Mouse (Mus musculus) CH12.LX (cell line): ENCODE measurements around the gene Clpsl2. TPM values are rescaled to one million over a fixed set of nuclear protein-coding genes. Genes with fewer than 3 reads are reported as not detected.

Experiments
- DNase-seq: peaks from one replicate; pipeline ENCODE4 v3.0.0-alpha.2; 2013; ENCODE audit errors: extremely low read depth
- H3K27ac ChIP-seq: 2 replicates; pipeline ENCODE4 v1.5.1; 2012; ENCODE audit warnings: low read depth, mild to moderate bottlenecking, control low read depth, moderate library complexity; ENCODE audit not compliant: insufficient read depth
- H3K27me3 ChIP-seq: replicated peaks from 2 replicates; pipeline ENCODE3; 2012; ENCODE audit warnings: inconsistent platforms
- H3K36me3 ChIP-seq, 2 experiments: replicated peaks in 1 of 2; 2 replicates each; pipeline versions ENCODE3 to v1.6.1; 2012; ENCODE audit warnings: inconsistent platforms in 1 of 2, low read length in 1 of 2, mild to moderate bottlenecking in 1 of 2, mixed read lengths in 1 of 2, moderate library complexity in 1 of 2; ENCODE audit not compliant: control insufficient read depth in 1 of 2, insufficient read depth in 1 of 2
- H3K4me1 ChIP-seq, 2 experiments: 2 replicates each; pipeline ENCODE4 v1.6.1; 2012; ENCODE audit warnings: inconsistent platforms in 1 of 2, moderate library complexity in 1 of 2; ENCODE audit not compliant: insufficient read depth in 2 of 2, control insufficient read depth in 1 of 2
- H3K4me2 ChIP-seq: 2 replicates; pipeline ENCODE4 v1.6.1; 2012; ENCODE audit warnings: low read depth, mild to moderate bottlenecking, control low read depth; ENCODE audit not compliant: poor library complexity, insufficient read depth, severe bottlenecking
- H3K4me3 ChIP-seq, 3 experiments: fragments of 150-350 bp in 1 of 3; sonication (generic) in 1 of 3; replicated peaks in 1 of 3; 2 replicates each; pipeline versions ENCODE3 to v1.5.1; 2011 to 2012; ENCODE audit warnings: low read depth in 2 of 3, low read length in 2 of 3, mild to moderate bottlenecking in 2 of 3, moderate library complexity in 2 of 3, control low read depth in 1 of 3, improper control_type of control experiment in 1 of 3, inconsistent platforms in 1 of 3, mixed read lengths in 1 of 3; ENCODE audit not compliant: poor library complexity in 1 of 3
- H3K79me2 ChIP-seq: replicated peaks from 2 replicates; pipeline ENCODE4 v1.6.1; 2012; ENCODE audit warnings: mild to moderate bottlenecking, moderate library complexity; ENCODE audit not compliant: control insufficient read depth, poor library complexity, insufficient read depth, severe bottlenecking; ENCODE audit errors: extremely low read depth
- H3K9ac ChIP-seq: 2 replicates; pipeline ENCODE4 v1.6.1; 2012; ENCODE audit warnings: low read depth, mild to moderate bottlenecking, control low read depth, moderate library complexity; ENCODE audit not compliant: insufficient read depth
- H3K9me3 ChIP-seq: replicated peaks from 2 replicates; pipeline ENCODE3; 2012; ENCODE audit warnings: low read length, inconsistent platforms, mixed read lengths
- BHLHE40 ChIP-seq: IDR thresholded peaks from 2 replicates; pipeline ENCODE4 v1.6.1; 2011; ENCODE audit warnings: mild to moderate bottlenecking, low read depth, low read length, improper control_type of control experiment
- CHD1 ChIP-seq: IDR thresholded peaks from 2 replicates; pipeline ENCODE4 v1.6.1; 2012; ENCODE audit warnings: low read depth, low read length, improper control_type of control experiment, inconsistent platforms
- CTCF ChIP-seq, 2 experiments: IDR thresholded peaks in 1 of 2; conservative IDR thresholded peaks in 1 of 2; 2 replicates each; pipeline ENCODE4 v1.5.1; 2011 to 2012; ENCODE audit warnings: low read depth in 2 of 2, low read length in 2 of 2, improper control_type of control experiment in 1 of 2, inconsistent platforms in 1 of 2, mild to moderate bottlenecking in 1 of 2, moderate library complexity in 1 of 2
- E2F4 ChIP-seq: IDR thresholded peaks from 2 replicates; pipeline ENCODE4 v1.6.1; 2011; ENCODE audit warnings: low read depth, low read length, improper control_type of control experiment; ENCODE audit not compliant: insufficient replicate concordance
- ETS1 ChIP-seq: conservative IDR thresholded peaks from 2 replicates; pipeline ENCODE4 v1.6.1; 2012; ENCODE audit warnings: low read depth, mild to moderate bottlenecking, inconsistent platforms, low read length, improper control_type of control experiment, moderate library complexity
- GABPA ChIP-seq: IDR thresholded peaks from 2 replicates; pipeline ENCODE4 v1.6.1; 2012; ENCODE audit warnings: low read depth, low read length, improper control_type of control experiment, inconsistent platforms; ENCODE audit not compliant: insufficient replicate concordance
- JUN ChIP-seq: IDR thresholded peaks from 2 replicates; pipeline ENCODE4 v1.6.1; 2011; ENCODE audit warnings: low read depth, mild to moderate bottlenecking, low read length, improper control_type of control experiment, moderate library complexity; ENCODE audit not compliant: insufficient read depth
- MAFK ChIP-seq: IDR thresholded peaks from 2 replicates; pipeline ENCODE4 v1.6.1; 2011; ENCODE audit warnings: low read length, improper control_type of control experiment; ENCODE audit not compliant: insufficient replicate concordance
- MAX ChIP-seq: IDR thresholded peaks from 2 replicates; pipeline ENCODE4 v1.6.1; 2011; ENCODE audit warnings: low read length, improper control_type of control experiment
- MXI1 ChIP-seq: IDR thresholded peaks from 2 replicates; pipeline ENCODE4 v1.6.1; 2011; ENCODE audit warnings: mild to moderate bottlenecking, low read depth, low read length, improper control_type of control experiment
- MYC ChIP-seq: IDR thresholded peaks from 2 replicates; pipeline ENCODE4 v1.6.1; 2011; ENCODE audit warnings: low read depth, mild to moderate bottlenecking, improper control_type of control experiment, low read length
- NELFE ChIP-seq: IDR thresholded peaks from 2 replicates; pipeline ENCODE4 v1.6.1; 2011; ENCODE audit warnings: low read depth, low read length, improper control_type of control experiment
- NRF1 ChIP-seq: IDR thresholded peaks from 2 replicates; pipeline ENCODE4 v1.6.1; 2014; ENCODE audit warnings: low read depth, mild to moderate bottlenecking, inconsistent platforms, low read length, improper control_type of control experiment, moderate library complexity
- PAX5 ChIP-seq: IDR thresholded peaks from 2 replicates; pipeline ENCODE4 v1.6.1; 2012; ENCODE audit warnings: low read length, inconsistent platforms, mixed read lengths
- POLR2AphosphoS2 ChIP-seq: IDR thresholded peaks from 2 replicates; pipeline ENCODE4 v1.6.1; 2011; ENCODE audit warnings: low read depth, low read length, improper control_type of control experiment
- RAD21 ChIP-seq: IDR thresholded peaks from 2 replicates; pipeline ENCODE4 v1.6.1; 2011; ENCODE audit warnings: low read depth, mild to moderate bottlenecking, low read length, improper control_type of control experiment, moderate library complexity
- SIN3A ChIP-seq: IDR thresholded peaks from 2 replicates; pipeline ENCODE4 v1.6.1; 2012; ENCODE audit warnings: low read length, improper control_type of control experiment, inconsistent platforms
- SMC3 ChIP-seq: IDR thresholded peaks from 2 replicates; pipeline ENCODE4 v1.6.1; 2011; ENCODE audit warnings: low read depth, low read length, improper control_type of control experiment
- TBP ChIP-seq: conservative IDR thresholded peaks from 2 replicates; pipeline ENCODE4 v1.6.1; 2011; ENCODE audit warnings: low read depth, low read length, improper control_type of control experiment
- TCF12 ChIP-seq: IDR thresholded peaks from 2 replicates; pipeline ENCODE4 v1.6.1; 2014; ENCODE audit warnings: low read depth, mild to moderate bottlenecking, inconsistent platforms, low read length, improper control_type of control experiment
- UBTF ChIP-seq: IDR thresholded peaks from 2 replicates; pipeline ENCODE4 v1.6.1; 2012; ENCODE audit warnings: low read depth, mild to moderate bottlenecking, inconsistent platforms, low read length, improper control_type of control experiment, moderate library complexity
- USF1 ChIP-seq: IDR thresholded peaks from 2 replicates; pipeline ENCODE4 v1.6.1; 2014; ENCODE audit warnings: low read depth, mild to moderate bottlenecking, inconsistent platforms, low read length, improper control_type of control experiment
- USF2 ChIP-seq: conservative IDR thresholded peaks from 2 replicates; pipeline ENCODE4 v1.6.1; 2011; ENCODE audit warnings: low read depth, low read length, improper control_type of control experiment
- ZMIZ1 ChIP-seq: IDR thresholded peaks from 2 replicates; pipeline ENCODE4 v1.6.1; 2012; ENCODE audit warnings: low read depth, mild to moderate bottlenecking, inconsistent platforms, low read length, improper control_type of control experiment
- ZNF384 ChIP-seq: IDR thresholded peaks from 2 replicates; pipeline ENCODE4 v1.6.1; 2012; ENCODE audit warnings: low read depth, low read length, improper control_type of control experiment, inconsistent platforms
- dilution Hi-C: fragments of 300-500 bp; cut with MboI; formaldehyde crosslinking; loops from 2 replicates; pipeline ENCODE4 v1.14.3; 2020; ENCODE audit warnings: low sequenced_read_pairs; ENCODE audit not compliant: extremely low pct_unique_long_range_greater_than_20kb, extremely low pct_ligation_motif_present
- in situ Hi-C: fragments of 300-500 bp; cut with MboI; formaldehyde crosslinking; loops from 3 replicates; pipeline ENCODE4 v1.14.3; 2019; ENCODE audit warnings: low sequenced_read_pairs, low pct_ligation_motif_present, low pct_unique_long_range_greater_than_20kb, mixed read lengths
- polyA plus RNA-seq: library from polyadenylated mRNA; unstranded; fragments of >175 nt; gene quantifications from 2 replicates; pipeline ENCODE4 v1.2.1, GENCODE M21; 2012; ENCODE audit warnings: low read depth; ENCODE audit not compliant: insufficient read length
- total RNA-seq, 2 experiments: library from RNA; depleted of rRNA; stranded (reverse); fragments of 300-350 nt in 1 of 2; fragments of >200 nt in 1 of 2; gene quantifications; 2 replicates each; pipeline ENCODE4 v1.2.3; 2012 to 2014

Gene Clpsl2
- total and polyA plus RNA-seq, 3 experiments, result not detected

- in situ Hi-C loops (no loop called here), dilution Hi-C loops (no loop called here)
- Histone ChIP-seq H3K4me3 (no peak overlapping the region), H3K36me3 (peaks cover 72 to 94% of the 10 kb centered on the region in 2 experiments), H3K79me2 (0 out of 2 replicates have a peak, but pooled peaks cover 3% of the 10 kb centered on the region), H3K27ac (no peak overlapping the region), H3K9ac (no peak overlapping the region), H3K9me3 (no peaks in the 10 kb centered on the region), H3K4me2 (no peak overlapping the region), H3K4me1 (no peaks in the 10 kb centered on the region), H3K27me3 (no peaks in the 10 kb centered on the region)
- no peak for TF ChIP-seq USF2
- TF ChIP-seq MAX, result no peak
- no peak for TF ChIP-seq SIN3A
- no peak for TF ChIP-seq USF1
- TF ChIP-seq TBP, result no peak
- no peak for TF ChIP-seq MYC
- no peak for TF ChIP-seq SMC3
- TF ChIP-seq MXI1, result no peak
- no peak for TF ChIP-seq ZMIZ1
- TF ChIP-seq TCF12, result no peak
- no peak for TF ChIP-seq CTCF (conservative IDR thresholded peaks at IDR 0.05 in 1 of 2, IDR thresholded peaks at IDR 0.05 in 1 of 2; ENCODE audit: low read depth in 2 of 2, low read length in 2 of 2)
- TF ChIP-seq RAD21, result no peak
- no peak for TF ChIP-seq BHLHE40
- no peak for TF ChIP-seq NRF1
- no peak for TF ChIP-seq NELFE
- TF ChIP-seq POLR2AphosphoS2, result no peak
- no peak for TF ChIP-seq CHD1
- no peak for TF ChIP-seq ZNF384
- no peak for TF ChIP-seq PAX5
- no peak for DNase-seq
Observed at GRCm38 (mm10) chr17:28600780-28601179, 51.6 kb downstream of the Clpsl2 start.

DNA sequence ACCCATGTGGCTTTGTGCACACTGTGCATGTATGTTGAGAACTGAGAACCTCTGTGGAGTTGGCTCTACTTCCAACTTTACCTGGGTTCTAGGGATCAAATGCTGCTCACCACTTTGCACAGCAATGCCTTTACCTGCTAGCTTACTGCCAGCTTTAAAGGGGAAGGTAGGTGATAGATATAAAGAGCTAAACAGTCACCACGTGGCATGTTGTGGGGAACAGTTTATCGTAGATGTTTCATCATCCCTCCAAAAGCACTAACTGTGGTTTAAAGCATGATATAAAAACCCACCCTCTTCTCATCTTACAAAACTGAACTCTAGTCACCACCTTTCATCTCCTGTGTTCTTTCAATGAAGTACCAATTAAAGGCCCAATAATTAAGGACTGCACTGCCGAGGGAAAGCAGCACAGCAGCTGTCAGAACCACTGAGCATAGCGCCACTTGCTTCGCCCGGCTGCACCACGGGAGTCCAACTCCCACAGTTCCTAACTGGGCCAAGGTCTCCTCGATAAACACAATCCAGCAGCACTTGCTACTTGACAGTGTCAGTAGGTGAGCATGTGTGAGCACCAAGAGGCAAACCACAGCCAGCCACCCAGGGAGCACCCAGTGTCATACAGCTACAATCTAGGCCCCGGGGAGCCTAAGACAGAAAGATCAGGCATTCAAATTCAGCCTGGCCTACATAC is 52.5 kb downstream of the Clpsl2 start:
- H3K27ac ChIP-seq, result no peak overlapping the region
- dilution Hi-C loops (no loop called here), in situ Hi-C loops (no loop called here)
- no peaks in the 10 kb centered on the region for H3K27me3 ChIP-seq
- H3K9me3 ChIP-seq, result no peaks in the 10 kb centered on the region
- no peaks in the 10 kb centered on the region for H3K4me1 ChIP-seq
- no peak for DNase-seq
- TF ChIP-seq NRF1 (no peak), UBTF (no peak), MAFK (no peak), MYC (no peak), E2F4 (no peak), JUN (no peak), MXI1 (no peak), CHD1 (no peak), ZMIZ1 (no peak), ETS1 (no peak), POLR2AphosphoS2 (no peak), GABPA (no peak)
- 0 out of 2 replicates have a peak, but pooled peaks cover 3% of the 10 kb centered on the region for H3K79me2 ChIP-seq
- no peak overlapping the region for H3K4me2 ChIP-seq
- H3K36me3 ChIP-seq, result peaks cover 69 to 94% of the 10 kb centered on the region in 2 experiments
- no peak overlapping the region for H3K4me3 ChIP-seq
- no peak overlapping the region for H3K9ac ChIP-seq
